Mouse (Mus musculus): ENCODE results near the gene Rab19.
"Not testable (repeated sequence)": the region's sequence is repeated elsewhere in the genome, so short reads cannot be mapped to it uniquely, and the experiment has no call there.

Gene Rab19

DNA sequence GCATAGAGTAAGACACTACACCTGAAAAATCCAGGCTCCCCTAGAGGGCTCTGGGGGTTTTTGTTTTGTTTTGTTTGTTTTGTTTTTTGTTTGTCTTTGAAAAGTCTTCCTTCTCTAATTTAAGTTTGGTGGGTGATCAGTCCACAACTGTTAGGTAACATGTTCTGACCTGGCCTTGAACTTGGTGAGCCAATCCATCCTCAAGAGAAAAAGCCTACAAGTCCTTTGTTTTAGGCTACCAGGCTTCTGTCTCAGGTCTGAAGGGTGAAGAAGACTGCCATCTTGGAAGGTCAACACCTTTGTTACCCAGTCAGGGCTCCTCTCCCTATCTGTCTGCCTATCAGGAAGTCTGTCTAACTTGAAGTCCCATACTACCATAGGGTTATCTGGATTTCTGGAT lies 52.7 kb downstream of the Rab19 start:
- DNase-seq, result no peak

DNA sequence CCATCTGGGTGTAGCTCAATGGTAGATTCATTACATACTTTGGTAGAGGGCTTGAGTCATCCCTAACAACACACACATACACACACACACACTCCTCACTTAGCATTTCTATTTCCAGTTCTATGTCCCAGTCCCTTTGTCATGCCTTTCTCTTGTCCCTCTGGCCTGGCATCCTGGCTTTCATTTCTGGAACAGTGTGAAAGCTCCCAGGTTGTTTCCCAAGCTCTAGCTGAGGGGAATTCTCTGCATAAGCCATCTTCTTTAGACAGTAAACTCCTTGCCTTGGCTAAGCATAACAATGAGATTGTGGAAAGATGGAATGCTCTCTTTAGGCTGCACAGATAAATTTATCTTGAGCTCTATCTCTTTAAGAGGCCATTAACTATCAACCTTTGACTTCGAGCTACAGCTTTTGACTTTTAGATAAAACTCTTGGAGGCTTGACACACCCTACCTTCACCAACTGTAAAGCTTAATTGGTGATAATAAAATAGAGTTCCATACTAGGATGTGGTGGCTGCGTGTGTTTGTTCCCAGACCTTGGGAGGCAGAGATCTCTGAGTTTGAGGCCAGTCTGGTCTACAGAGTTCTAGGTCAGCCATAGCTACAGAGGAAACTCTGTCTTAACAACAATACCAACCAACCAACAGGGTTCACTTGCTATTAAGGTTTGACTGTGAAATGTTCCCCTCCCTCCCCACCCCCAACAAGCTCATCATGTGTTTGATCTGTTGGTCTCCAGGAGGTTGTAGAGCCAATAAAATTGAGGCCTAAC lies 53.3 kb downstream of the Rab19 start:
- DNase-seq, result no peak

DNA sequence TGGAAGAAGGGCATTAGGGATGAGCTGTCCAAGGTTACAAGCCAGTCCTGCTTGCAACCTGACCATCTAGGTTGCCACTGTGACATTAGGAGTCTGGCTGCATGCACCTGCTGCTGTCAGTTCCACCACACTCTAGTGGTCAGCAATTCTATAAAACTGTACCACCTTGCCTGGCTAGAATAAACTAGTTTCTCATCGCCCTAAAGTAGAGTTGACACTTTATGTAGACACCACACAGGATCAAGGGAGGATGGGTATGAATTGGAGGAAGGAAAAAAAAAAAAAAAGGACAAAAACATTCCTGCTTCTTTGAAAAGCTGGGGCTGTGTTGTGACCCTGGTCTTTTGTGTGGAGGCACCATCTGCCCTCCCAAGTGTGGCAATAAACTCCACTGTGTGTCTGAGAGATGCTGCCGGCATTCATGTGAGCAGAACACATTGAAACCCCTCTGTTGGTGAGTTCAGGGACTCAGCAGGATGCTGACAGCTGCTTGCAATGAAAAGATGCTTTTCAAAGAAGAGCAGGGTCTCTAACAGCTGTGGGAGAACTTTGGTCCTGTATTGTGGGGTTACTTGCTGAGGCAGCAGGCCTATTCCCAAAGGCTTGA lies 54.0 kb downstream of the Rab19 start:
- DNase-seq, result no peak

DNA sequence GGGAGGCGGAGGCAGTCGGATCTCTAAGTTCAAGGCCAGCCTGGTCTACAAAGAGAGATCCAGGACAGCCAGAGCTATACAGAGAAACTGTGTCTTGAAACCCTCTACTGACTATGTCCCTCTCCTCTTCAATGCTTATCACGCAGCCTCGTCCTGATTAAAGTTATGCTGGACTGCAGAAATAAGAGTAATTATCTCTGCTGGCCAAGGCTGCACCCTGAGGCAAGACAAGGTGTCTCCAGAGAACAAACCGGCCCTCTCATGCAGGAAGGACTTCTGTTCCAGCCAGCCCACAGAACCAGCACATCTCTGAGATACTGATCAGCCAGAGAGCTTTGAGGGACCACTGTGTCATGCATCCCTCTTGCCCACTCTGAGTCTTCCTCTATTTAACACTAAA lies 54.9 kb downstream of the Rab19 start:
- no peak for DNase-seq

DNA sequence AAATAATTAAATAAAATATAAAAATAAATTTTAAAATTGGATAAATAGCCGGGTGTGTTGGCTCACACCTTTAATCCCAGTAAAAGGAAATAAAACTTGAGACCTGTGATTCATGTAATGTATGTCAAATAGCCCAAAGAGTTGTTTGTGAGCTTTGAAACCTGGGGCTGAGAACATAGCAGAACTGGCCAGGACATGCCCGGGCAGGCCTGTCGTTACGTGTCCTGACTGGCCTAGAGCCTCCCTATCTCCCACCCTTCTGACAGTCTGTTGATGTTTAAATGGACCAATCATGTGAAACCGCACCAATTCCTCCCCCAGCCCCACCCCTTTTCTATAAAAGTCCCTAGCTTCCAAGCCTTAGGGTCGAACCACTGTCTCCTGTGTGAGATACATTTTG lies 56.5 kb downstream of the Rab19 start:
- DNase-seq, result not testable (repeated sequence)
